Mouse (Mus musculus) neural tube, embryonic 10.5 days (tissue): Measurements from ENCODE around the gene Entpd8.

ENCODE experiments used
- DNase-seq: peaks from one replicate; pipeline ENCODE4 v3.0.0-alpha.2; 2017; ENCODE audit warnings: low spot score; ENCODE audit errors: extremely low spot score

Gene Entpd8

GRCm38 (mm10) chr2:25080076-25080475 lies at the start of gene Entpd8:
Gene Entpd8 (plus strand): TSS chr2:25080304.
- no peak for DNase-seq

- DNase-seq: no peak
These were observed 45.1 kb upstream of the Entpd8 start for GRCm38 (mm10) chr2:25034994-25035393.

- DNase-seq: no peak
These were observed 40.0 kb upstream of the Entpd8 start for GRCm38 (mm10) chr2:25040089-25040488.

GRCm38 (mm10) chr2:25050921-25051320 lies 29.2 kb upstream of the Entpd8 start:
- no peak for DNase-seq

- DNase-seq: no peak
These were observed 28.7 kb upstream of the Entpd8 start for GRCm38 (mm10) chr2:25051450-25051849.

- DNase-seq: no peak
These were observed 27.0 kb upstream of the Entpd8 start for GRCm38 (mm10) chr2:25053101-25053500.

GRCm38 (mm10) chr2:25054221-25055067 lies 25.7 kb upstream of the Entpd8 start, which contains the start of gene Nsmf:
Gene Nsmf (plus strand): TSS chr2:25054355.
- peak; percentile 86 for DNase-seq

- no peak for DNase-seq
These were observed 25.1 kb upstream of the Entpd8 start for GRCm38 (mm10) chr2:25055068-25055405.

GRCm38 (mm10) chr2:25055409-25056155 lies 24.5 kb upstream of the Entpd8 start:
- DNase-seq: no peak

GRCm38 (mm10) chr2:25058926-25059325 lies 21.2 kb upstream of the Entpd8 start:
- DNase-seq: no peak

GRCm38 (mm10) chr2:25063523-25063922 lies 16.6 kb upstream of the Entpd8 start:
- DNase-seq: no peak

- no peak for DNase-seq
These were observed 15.8 kb upstream of the Entpd8 start for GRCm38 (mm10) chr2:25064285-25064684.

- no peak for DNase-seq
These were observed 14.6 kb upstream of the Entpd8 start for GRCm38 (mm10) chr2:25065537-25065936.

- no peak for DNase-seq
These were observed 13.6 kb upstream of the Entpd8 start for GRCm38 (mm10) chr2:25066552-25066951.

- no peak for DNase-seq
These were observed 10.6 kb upstream of the Entpd8 start for GRCm38 (mm10) chr2:25069537-25069936.

- DNase-seq: no peak
These were observed 7.7 kb upstream of the Entpd8 start for GRCm38 (mm10) chr2:25072398-25072797.

- no peak for DNase-seq
These were observed 4.6 kb upstream of the Entpd8 start for GRCm38 (mm10) chr2:25075506-25075905.

GRCm38 (mm10) chr2:25078967-25079366 lies 1.1 kb upstream of the Entpd8 start:
- no peak for DNase-seq

GRCm38 (mm10) chr2:25083697-25084096 lies 3.6 kb downstream of the Entpd8 start:
- no peak for DNase-seq

GRCm38 (mm10) chr2:25085571-25085970 lies 5.5 kb downstream of the Entpd8 start:
- no peak for DNase-seq

- DNase-seq: no peak
These were observed 7.7 kb downstream of the Entpd8 start for GRCm38 (mm10) chr2:25087842-25088241.

- DNase-seq: no peak
These were observed 8.5 kb downstream of the Entpd8 start for GRCm38 (mm10) chr2:25088636-25089035.

GRCm38 (mm10) chr2:25094785-25095108 lies 14.6 kb downstream of the Entpd8 start:
- no peak for DNase-seq
